Mouse (Mus musculus) midbrain, embryonic 13.5 days (tissue): ENCODE measurements at regions not wholly inside any gene's neighbourhood (a gene's known extent, or its start where the extent isn't known, plus 50 kb on each side); places are given as distances from the start of the nearest gene placed in this dataset.
"Not testable (repeated sequence)": the region's sequence is repeated elsewhere in the genome, so short reads cannot be mapped to it uniquely, and the experiment has no call there.

Source experiments
- ATAC-seq: fragments of 200-750 bp; cut with Nextera tagmentation; 2 replicates; pipeline ENCODE4 v1.8.0; 2017; ENCODE audit warnings: mild to moderate bottlenecking, moderate TSS enrichment, moderate library complexity
- H3K27ac ChIP-seq: fragments of 300-500 bp; sonication (generic); 2 replicates; pipeline ENCODE4 v1.5.1; 2015; ENCODE audit warnings: inconsistent platforms, mild to moderate bottlenecking, moderate library complexity
- H3K27me3 ChIP-seq: fragments of 300-500 bp; sonication (generic); 2 replicates; pipeline ENCODE4 v1.6.1; 2015; ENCODE audit warnings: mild to moderate bottlenecking, inconsistent platforms
- H3K36me3 ChIP-seq: fragments of 300-500 bp; sonication (generic); 2 replicates; pipeline ENCODE4 v1.6.1; 2015; ENCODE audit warnings: mild to moderate bottlenecking, inconsistent platforms
- H3K4me1 ChIP-seq: fragments of 300-500 bp; sonication (generic); replicated peaks from 2 replicates; pipeline ENCODE4 v1.6.1; 2015; ENCODE audit warnings: inconsistent platforms
- H3K4me2 ChIP-seq: fragments of 300-500 bp; sonication (generic); replicated peaks from 2 replicates; pipeline ENCODE4 v1.6.1; 2015; ENCODE audit warnings: moderate library complexity, mild to moderate bottlenecking, inconsistent platforms
- H3K4me3 ChIP-seq: fragments of 300-500 bp; sonication (generic); replicated peaks from 2 replicates; pipeline ENCODE4 v1.5.1; 2015; ENCODE audit warnings: mild to moderate bottlenecking, inconsistent platforms
- H3K9ac ChIP-seq: fragments of 300-500 bp; sonication (generic); replicated peaks from 2 replicates; pipeline ENCODE4 v1.6.1; 2015; ENCODE audit warnings: mild to moderate bottlenecking, inconsistent platforms
- H3K9me3 ChIP-seq: fragments of 300-500 bp; sonication (generic); 2 replicates; pipeline ENCODE4 v1.6.1; 2016; ENCODE audit warnings: mild to moderate bottlenecking, inconsistent platforms
- WGBS: fragments of 180-500 bp; shearing (Covaris S2); methylation state at CpG from one replicate; pipeline ENCODE4 v1.1.7; 2015; 5-methylcytosine and 5-hydroxymethylcytosine counted together

DNA sequence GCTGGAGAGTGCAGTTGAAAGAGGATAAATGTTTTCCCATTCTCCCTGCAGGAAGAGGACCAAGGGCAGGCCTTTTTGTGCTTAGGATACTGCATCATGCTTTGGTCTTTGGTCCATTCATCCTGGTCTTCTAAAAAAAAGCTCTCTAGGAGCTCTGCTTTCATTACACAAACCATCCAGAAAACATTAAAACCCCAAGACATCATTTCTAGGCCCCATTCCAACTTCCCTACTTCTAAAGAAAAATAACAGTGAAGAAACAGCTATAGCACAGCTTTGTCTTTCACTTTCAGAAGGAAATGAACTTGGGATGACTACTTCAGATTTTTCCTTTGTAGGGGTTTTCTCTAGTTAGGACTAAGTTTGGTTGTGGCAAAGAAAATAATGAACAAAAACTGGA, 185.1 kb upstream of the Tmc3 start:
- ATAC-seq: no peak
- no peaks in the 10 kb centered on the region for H3K9me3 ChIP-seq
- no peak overlapping the region for H3K4me2 ChIP-seq
- H3K9ac ChIP-seq: no peak overlapping the region
- 0 out of 2 replicates have a peak, but pooled peaks cover 3% of the 10 kb centered on the region for H3K4me1 ChIP-seq
- no peak overlapping the region for H3K27ac ChIP-seq
- H3K4me3 ChIP-seq: no peak overlapping the region
- no peaks in the 10 kb centered on the region for H3K36me3 ChIP-seq
- no peaks in the 10 kb centered on the region for H3K27me3 ChIP-seq

DNA sequence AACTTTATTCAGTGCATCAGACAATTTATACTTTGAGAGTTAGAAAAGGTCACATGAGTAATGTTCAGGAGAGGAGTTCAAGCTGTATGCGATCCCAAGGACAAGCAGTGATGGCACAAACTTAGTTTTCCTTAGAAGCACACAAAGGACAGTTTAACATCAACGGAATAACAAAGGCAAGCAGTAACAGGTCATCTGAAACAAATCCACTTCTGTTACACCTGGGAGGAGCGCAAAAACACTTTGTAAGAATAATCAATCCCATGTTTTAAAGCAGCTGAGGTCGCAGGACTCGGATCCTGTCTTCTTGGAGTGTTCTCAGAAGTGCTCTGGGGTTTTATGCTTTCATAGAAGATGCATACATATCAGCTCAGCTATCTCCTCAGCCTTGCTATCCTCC, 183.7 kb upstream of the Tmc3 start:
- no peaks in the 10 kb centered on the region for H3K27me3 ChIP-seq
- no peak overlapping the region for H3K9ac ChIP-seq
- WGBS: 83% methylated on average over 5 of the region's 5 CpGs
- no peaks in the 10 kb centered on the region for H3K9me3 ChIP-seq
- no peak for ATAC-seq
- 0 out of 2 replicates have a peak, but pooled peaks cover 3% of the 10 kb centered on the region for H3K4me1 ChIP-seq
- no peak overlapping the region for H3K4me3 ChIP-seq
- H3K36me3 ChIP-seq: no peaks in the 10 kb centered on the region
- no peak overlapping the region for H3K27ac ChIP-seq
- H3K4me2 ChIP-seq: no peak overlapping the region

DNA sequence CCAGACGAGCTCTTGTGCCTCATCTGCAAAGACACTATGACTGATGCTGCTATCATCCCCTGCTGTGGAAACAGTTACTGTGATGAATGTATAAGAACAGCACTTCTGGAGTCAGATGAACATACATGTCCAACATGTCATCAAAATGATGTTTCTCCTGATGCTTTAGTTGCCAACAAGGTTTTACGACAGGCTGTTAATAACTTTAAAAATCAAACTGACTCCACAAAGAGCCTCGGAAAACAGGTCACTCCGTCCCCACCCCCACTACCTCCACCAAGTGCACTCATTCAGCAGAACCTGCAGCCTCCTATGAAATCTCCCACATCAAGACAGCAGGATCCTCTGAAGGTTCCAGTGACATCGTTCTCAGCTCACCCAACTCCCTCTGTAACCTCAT, 172.0 kb upstream of the Tmc3 start:
- H3K4me3 ChIP-seq, H3K4me2 ChIP-seq, H3K4me1 ChIP-seq, H3K27ac ChIP-seq, H3K9me3 ChIP-seq, H3K9ac ChIP-seq, H3K36me3 ChIP-seq, H3K27me3 ChIP-seq, ATAC-seq: not testable (repeated sequence)
- WGBS: 91% methylated on average over 5 of the region's 5 CpGs

DNA sequence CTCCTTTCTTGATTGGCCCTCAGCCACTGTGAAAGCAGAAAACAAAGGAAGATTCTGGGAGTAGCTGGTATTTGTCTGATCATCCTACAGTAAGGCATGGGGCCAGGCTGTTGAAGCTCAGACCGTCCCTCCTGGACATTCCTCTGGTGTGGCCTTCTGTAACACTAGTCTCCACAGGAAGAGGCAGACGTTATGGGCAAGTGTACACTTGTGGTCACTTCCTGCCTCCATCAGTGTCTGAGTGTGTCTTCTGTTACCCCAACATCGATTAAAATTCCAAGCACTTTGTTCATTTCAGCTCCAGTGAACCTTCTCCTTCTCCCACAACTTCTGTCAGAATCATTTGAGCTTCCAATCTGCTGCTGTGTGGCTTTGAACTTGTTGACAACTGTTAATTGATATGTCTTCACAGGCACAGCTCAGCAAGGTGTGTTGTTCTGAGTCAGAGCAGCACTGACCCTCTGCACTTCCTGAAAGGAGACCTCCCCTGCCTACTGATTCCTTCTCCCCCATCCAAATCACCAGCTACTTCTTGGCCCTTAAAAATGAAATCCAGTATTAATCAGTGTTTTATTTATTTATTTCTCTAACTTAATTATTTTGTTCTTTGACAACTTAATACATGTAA, 154.7 kb upstream of the Tmc3 start:
- no peak for ATAC-seq
- WGBS: 74% methylated on average over 3 of the region's 3 CpGs
- H3K27me3 ChIP-seq: no peaks in the 10 kb centered on the region

DNA sequence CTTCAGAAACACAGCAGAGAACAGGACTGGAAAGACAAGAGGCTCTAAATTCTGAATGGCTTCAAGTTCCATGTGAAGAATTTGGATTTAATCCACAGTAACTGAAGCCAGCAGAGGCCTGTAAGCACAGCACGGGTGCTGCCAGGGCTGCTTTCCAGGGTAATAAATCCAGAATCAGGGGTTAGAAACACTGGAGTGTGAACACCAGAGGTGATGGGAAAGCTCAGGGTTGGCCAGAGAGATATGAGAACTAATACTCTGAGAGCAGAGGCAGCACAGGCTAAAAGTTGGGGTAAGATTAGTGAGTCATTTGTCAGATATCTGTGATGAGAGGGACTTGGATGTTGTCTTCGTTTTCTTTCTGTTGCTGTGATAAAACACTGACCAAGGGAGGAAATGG, 153.6 kb upstream of the Tmc3 start:
- Histone ChIP-seq H3K9me3 (no peaks in the 10 kb centered on the region), H3K9ac (no peak overlapping the region), H3K4me1 (peaks cover 9% of the 10 kb centered on the region), H3K4me2 (no peak overlapping the region), H3K27ac (no peak overlapping the region), H3K4me3 (no peak overlapping the region), H3K27me3 (no peaks in the 10 kb centered on the region), H3K36me3 (no peaks in the 10 kb centered on the region)
- WGBS: 85% methylated on average over 2 of the region's 2 CpGs
- ATAC-seq: no peak

More for the DNA sequence above, 154.7 kb upstream of the Tmc3 start:
- Histone ChIP-seq H3K4me2 (no peak overlapping the region), H3K4me3 (no peak overlapping the region), H3K4me1 (peaks cover 6% of the 10 kb centered on the region), H3K9ac (no peak overlapping the region), H3K36me3 (no peaks in the 10 kb centered on the region), H3K27ac (no peak overlapping the region), H3K9me3 (no peaks in the 10 kb centered on the region)

DNA sequence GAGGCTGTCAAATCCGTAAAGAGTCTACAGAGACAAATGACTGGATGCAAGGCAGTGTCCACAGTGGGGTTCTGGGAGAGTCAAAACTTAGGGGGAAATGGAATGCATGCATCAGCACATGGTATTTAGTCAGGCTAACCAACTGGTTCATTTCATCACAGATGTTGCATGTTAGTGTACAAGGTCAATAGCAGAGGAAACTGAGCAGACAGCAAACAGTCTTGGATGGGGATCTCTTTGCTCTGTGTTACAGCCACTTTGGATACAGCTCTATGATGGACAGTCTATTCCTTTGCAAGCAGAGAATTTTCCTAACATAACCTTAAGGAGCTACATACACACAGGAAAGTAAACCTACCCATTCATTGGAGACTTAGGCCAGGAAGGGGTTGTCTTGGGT, 151.9 kb upstream of the Tmc3 start:
- peaks cover 9% of the 10 kb centered on the region for H3K4me1 ChIP-seq
- H3K27ac ChIP-seq: no peak overlapping the region
- no peak overlapping the region for H3K9ac ChIP-seq
- no peak overlapping the region for H3K4me3 ChIP-seq
- no peak for ATAC-seq
- H3K9me3 ChIP-seq: no peaks in the 10 kb centered on the region
- 90% methylated on average over 1 of the region's 1 CpGs for WGBS
- no peak overlapping the region for H3K4me2 ChIP-seq
- no peaks in the 10 kb centered on the region for H3K27me3 ChIP-seq
- H3K36me3 ChIP-seq: no peaks in the 10 kb centered on the region

DNA sequence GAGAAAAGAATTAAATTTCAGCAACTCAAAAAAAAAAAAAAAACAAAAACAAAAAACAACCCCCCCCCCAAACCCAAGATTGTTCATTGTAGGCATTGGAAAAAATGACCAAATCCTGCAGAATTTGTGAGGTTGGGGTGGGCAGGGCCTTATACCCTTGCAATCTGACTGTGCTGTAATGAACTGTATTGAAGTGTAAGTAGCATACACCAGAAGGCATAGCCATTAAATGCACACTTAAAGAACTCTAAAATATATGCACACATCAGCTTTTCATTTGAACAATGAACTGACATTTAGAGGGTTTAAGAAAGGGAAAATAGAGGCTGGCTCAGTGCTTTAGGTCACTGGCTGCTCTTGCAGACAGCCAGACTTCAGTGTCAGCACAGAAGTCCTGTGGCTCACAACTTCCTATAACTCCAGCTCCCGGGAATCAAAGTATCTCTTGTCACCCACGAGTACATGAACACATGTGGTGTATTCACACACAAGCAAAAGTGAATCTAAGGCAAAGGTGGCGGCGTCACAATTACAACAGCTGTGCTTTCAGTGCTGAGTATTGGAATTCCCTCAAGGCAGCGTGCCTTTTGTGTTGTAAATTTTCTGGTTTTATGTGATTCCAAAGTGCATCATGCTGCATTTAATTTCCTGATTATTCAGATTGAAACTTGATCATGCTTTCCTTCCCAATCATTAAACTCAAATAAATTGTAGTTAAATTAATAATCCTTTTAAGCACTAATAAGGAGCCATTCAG, 150.6 kb upstream of the Tmc3 start:
- 0 out of 2 replicates have a peak, but pooled peaks have one; percentile 45 for ATAC-seq
- Histone ChIP-seq H3K27me3 (no peaks in the 10 kb centered on the region), H3K27ac (no peak overlapping the region), H3K9me3 (no peaks in the 10 kb centered on the region), H3K9ac (no peak overlapping the region), H3K4me3 (no peak overlapping the region), H3K4me2 (no peak overlapping the region), H3K36me3 (no peaks in the 10 kb centered on the region), H3K4me1 (peaks cover 9% of the 10 kb centered on the region)
- 17% methylated on average over 5 of the region's 5 CpGs for WGBS

DNA sequence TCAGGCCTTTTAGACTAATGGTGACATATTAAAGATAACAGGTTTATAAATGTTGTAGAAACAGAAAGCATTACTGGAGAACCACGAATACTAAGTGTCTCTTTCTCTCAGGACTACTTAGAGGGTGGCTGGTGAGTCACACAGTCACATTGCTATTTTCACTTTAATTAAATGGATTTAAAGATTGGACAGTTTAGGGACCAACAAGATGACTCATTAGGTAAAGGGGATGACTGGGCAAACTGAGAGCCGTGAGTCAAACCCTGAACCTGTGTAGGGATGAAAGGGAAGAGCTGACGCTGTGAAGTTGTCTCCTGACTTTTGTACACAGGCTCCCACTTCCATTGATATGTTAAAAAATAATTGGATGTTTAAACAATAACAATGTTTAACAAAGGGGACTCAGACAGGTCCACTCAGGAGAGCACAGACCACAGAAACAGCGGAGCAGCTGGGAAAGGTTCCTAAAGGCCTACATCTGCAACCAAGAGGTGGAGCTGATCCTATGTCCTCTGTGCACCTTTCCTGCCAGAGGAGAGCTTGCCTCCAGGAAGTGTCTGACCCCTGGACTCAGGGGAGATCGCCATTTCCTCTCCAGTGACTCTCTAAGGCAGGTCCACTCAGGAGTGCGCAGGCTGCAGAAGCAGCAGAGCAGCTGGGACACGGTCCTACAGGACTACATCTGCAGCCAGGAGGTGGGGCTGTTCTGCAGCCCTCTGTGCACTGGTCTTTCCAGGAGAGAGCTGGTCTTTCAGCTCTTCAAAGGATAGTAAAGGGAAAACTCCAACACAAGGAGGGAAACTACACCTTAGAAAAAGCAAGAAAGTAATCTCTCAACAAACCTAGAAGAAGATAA, 146.0 kb upstream of the Tmc3 start:
- Histone ChIP-seq H3K36me3 (no peaks in the 10 kb centered on the region), H3K4me1 (peaks cover 14% of the 10 kb centered on the region), H3K4me2 (no peak overlapping the region), H3K4me3 (no peak overlapping the region), H3K27me3 (no peaks in the 10 kb centered on the region), H3K9me3 (no peaks in the 10 kb centered on the region), H3K9ac (no peak overlapping the region), H3K27ac (no peak overlapping the region)
- 60% methylated on average over 7 of the region's 7 CpGs for WGBS
- no peak for ATAC-seq

DNA sequence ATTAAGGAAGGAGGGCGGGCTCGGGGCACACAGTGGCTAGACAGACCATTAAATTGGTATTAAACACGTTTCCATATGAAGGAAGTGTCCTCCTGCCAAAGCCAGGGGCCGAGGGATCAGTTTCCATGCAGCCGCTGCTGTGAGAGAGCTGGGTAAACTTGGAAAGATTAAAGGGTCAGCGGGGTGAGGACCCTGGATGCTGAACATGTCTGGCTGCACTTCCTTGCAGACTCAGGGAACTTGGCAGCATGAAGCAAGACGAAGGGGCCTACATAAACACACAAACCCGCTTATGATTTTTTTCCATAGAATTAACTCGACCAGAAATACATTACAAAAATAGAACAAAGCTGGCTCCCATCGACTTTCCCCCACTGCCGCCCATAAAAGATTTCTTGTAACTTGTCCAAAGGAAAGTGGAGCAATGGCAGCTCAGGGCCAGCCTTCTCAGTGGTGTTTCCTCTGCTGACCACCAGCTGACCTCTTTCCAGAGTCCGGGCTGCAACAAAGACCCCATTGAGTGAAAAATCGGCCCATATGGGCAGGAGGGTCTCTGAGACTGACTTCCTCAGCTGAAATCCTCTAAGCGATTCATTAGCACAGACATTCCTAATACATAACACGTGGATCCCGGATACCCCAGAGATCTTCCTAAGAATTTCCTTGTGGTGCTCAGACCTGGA, 141.0 kb upstream of the Tmc3 start:
- H3K9ac ChIP-seq: no peak overlapping the region
- 0 out of 2 replicates have a peak, but pooled peaks have one; percentile 43 for ATAC-seq
- no peak overlapping the region for H3K4me2 ChIP-seq
- no peaks in the 10 kb centered on the region for H3K9me3 ChIP-seq
- no peaks in the 10 kb centered on the region for H3K27me3 ChIP-seq
- no peak overlapping the region for H3K27ac ChIP-seq
- no peaks in the 10 kb centered on the region for H3K36me3 ChIP-seq
- WGBS: 18% methylated on average over 16 of the region's 16 CpGs
- no peak overlapping the region for H3K4me3 ChIP-seq
- H3K4me1 ChIP-seq: peaks cover 9% of the 10 kb centered on the region

DNA sequence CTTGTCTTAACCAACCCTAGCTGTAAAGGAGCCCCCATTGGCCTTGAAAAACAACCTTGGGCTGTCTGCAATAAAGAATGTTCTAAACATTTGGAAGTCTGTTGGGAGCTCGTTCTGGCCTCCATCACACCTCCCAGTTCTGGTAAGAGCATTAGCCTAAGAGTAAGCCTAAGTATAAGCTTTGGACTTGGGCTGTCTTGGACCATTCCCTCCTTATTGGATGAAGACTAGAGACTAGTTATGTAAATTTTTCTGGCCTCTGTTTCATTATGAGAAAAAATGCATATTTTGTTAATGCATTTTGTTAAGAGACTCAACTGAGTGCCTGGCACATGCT, 140.5 kb upstream of the Tmc3 start:
- Histone ChIP-seq H3K4me2 (no peak overlapping the region), H3K27me3 (no peaks in the 10 kb centered on the region), H3K9ac (no peak overlapping the region), H3K4me1 (peaks cover 9% of the 10 kb centered on the region), H3K27ac (no peak overlapping the region), H3K36me3 (no peaks in the 10 kb centered on the region), H3K4me3 (no peak overlapping the region), H3K9me3 (no peaks in the 10 kb centered on the region)
- ATAC-seq: no peak
- WGBS: 71% methylated on average over 1 of the region's 1 CpGs

DNA sequence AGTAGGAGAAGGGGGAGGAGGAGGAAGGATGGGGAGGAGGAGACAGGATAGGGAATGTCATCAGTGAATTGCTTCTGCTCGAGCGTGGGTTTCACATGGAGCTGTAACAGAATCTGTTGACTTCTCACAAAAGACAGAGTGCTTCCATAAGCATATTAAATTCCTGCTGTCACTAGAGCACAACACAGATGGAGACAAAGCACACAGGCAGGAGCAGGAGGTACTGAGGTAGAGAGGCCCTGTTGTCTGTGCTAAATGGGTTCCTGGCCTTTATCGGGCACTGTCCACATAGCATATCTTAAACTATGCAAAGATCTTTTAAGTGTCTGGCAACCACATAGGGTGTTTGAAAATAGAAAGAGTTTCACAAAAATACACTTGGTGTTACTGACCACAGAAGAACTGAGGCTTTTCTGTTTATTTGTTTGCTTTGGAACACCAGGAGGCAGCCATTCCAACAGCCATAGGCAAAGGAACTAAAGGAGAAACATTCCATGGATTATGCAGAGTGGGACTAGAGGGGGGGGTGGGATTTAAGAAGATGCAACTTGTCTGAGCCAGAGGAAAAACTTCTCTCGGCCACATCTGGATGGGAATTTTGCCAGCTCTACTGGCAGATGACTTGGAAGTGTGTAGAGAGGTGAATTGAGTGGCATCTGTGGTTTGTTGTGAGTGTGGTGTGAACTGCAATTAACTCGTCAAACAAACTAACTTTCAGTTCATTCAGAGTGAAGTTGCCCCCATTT, 139.4 kb upstream of the Tmc3 start:
- no peak for ATAC-seq
- Histone ChIP-seq H3K9ac (no peak overlapping the region), H3K27ac (no peak overlapping the region), H3K27me3 (no peaks in the 10 kb centered on the region), H3K4me3 (no peak overlapping the region), H3K36me3 (no peaks in the 10 kb centered on the region), H3K4me1 (peaks cover 10% of the 10 kb centered on the region), H3K9me3 (no peaks in the 10 kb centered on the region), H3K4me2 (no peak overlapping the region)
- 47% methylated on average over 5 of the region's 5 CpGs for WGBS
